Mouse (Mus musculus) inflammation-experienced regulatory T-cells (primary cell): ENCODE data around the gene Glud1. TPM values are rescaled to one million over a fixed set of nuclear protein-coding genes. Genes with fewer than 3 reads are reported as not detected.

ENCODE experiments used
- polyA plus RNA-seq, 2 experiments: library from polyadenylated mRNA; unstranded; fragments of 100-300 nt; shearing (Covaris generic); gene quantifications; one replicate each; pipeline ENCODE4 v1.2.1; 2017

Gene Glud1
- polyA plus RNA-seq, result 100 to 1,000 TPM; 122 to 130 TPM

DNA sequence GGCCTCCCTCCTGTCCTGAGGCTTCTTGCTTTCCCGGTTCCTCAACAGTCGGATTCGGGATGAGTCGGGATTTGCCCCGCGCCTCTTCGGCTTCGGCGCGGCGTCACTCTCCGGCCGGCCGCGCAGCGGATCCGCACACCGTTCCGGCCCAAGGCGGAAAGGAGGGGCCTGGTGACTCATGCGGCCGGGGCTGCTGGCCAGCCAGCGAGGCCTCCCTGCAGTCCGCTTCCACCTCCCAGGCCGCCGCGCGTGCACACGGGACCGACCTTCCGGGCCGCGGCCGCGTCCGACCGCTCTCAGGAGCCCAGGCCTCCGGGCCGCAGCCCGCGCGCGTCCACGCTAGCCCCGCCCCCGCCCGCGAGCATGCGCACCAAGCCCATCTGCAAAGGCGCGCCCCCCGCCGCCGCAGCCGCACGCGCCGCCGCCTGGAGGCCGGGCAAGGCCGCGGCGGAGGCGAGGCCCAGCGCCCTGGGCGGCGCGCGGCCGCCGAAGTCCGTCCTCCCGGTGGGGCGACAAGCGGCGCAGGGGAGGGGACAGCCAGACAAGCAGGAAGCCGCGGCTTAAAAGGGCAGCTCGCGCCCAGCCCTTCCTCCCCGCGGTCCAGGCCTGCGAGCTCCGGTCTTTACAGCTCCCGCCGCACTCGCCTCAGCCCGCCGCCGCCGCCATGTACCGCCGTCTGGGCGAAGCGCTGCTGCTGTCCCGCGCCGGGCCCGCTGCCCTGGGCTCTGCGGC, at the start of gene Glud1, which contains the start of gene Shld2:
Glud1 (plus strand) TSS at position 494 of the 732 bp plus-strand sequence.
Shld2 (minus strand) TSS at position 260 of the 732 bp plus-strand sequence.

DNA sequence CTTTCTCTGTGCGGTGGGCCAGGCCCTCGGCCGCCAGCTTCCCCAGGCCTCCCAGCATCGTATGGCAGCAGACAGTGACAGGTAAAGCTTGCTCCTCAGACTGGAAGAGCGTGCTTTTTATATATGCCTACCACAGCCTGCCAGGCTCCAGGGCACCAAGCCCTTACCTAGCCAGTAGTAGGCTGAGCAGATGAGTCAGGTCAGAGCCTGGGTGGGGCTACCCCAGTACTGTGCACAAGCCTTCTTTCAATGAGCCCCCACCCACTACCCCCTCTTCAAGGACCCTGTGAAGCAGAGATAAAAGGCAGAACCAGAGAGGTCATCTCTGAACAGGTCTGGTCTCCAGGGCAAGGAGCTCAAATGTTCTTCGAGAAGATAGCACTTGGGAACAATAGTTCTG, 44.8 kb downstream of the Glud1 start, which contains the start of gene Fam25c:
Fam25c (minus strand) TSS at position 133 of the 400 bp plus-strand sequence.

DNA sequence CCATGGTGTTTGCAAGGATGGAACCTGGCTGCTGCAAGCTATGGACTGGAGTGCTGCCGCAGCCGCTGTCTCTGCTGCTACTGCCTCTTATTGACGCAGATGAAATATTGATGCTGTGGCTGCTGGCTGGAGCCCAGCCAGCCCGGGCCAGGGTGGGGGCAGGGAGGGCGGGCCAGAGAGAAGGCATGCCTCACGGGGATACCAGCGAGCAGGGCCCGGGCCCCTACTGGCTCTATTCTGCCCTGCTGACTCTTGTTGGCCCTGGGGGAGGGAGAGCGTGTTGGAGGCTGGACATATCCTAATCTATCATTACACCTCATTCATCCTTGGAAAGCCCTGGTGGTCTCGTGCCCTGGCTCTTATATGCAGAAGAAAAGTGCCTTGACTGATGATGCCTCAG, 64.0 kb downstream of the Glud1 start, which contains the start of gene Sncg:
Sncg (minus strand) TSS at position 213 of the 400 bp plus-strand sequence.

DNA sequence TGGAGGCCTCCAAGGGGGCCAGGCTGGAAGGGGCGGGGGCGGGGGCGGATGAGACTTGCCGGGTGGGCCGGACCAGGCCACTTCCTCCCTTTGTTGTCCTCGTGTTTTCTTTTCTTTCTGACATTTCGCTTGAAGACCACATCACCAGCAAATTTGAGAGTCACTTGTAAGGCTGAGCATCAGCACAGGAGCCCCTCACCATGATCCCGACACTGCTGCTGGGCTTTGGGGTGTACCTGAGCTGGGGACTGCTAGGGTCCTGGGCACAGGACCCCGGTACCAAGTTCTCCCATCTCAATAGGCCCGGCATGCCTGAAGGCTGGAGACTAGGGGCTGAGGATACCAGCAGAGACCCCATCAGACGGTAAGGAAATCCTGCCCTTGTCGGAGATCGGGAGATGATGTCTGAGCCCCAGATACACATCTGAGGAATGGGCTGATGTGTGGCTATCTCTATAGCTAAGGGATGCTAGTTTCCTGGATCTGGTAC, 64.9 kb downstream of the Glud1 start, which contains the start of gene Mmrn2:
Mmrn2 (plus strand) TSS at position 51 of the 490 bp plus-strand sequence.

Other genes with a start within 250 kb of the Glud1 start
- under 1 TPM in 1 of 2 experiments, not detected in 1; 0.86 TPM for gene Anxa8, start 224.7 kb upstream of the Glud1 start, polyA plus RNA-seq
- under 1 TPM in 1 of 2 experiments, not detected in 1; 0.64 TPM for gene A630023A22Rik, start 208.0 kb upstream of the Glud1 start, polyA plus RNA-seq
- not detected for gene Npy4r, start 158.2 kb upstream of the Glud1 start, polyA plus RNA-seq
- gene Gprin2, start 109.1 kb upstream of the Glud1 start, polyA plus RNA-seq, result under 1 TPM; 0.16 to 0.65 TPM
- gene Syt15, start 91.1 kb upstream of the Glud1 start, polyA plus RNA-seq, result 1 to 10 TPM in 1 of 2 experiments, under 1 TPM in 1; 0.06 to 2.8 TPM
- gene Shld2, start 234 bp upstream of the Glud1 start, polyA plus RNA-seq, result 10 to 100 TPM; 18.5 to 19.2 TPM
- not detected for gene Fam25c, start 44.7 kb downstream of the Glud1 start, polyA plus RNA-seq
- gene Sncg, start 64.1 kb downstream of the Glud1 start, polyA plus RNA-seq, result 1 to 10 TPM in 1 of 2 experiments, under 1 TPM in 1; 0.19 to 2.9 TPM
- gene Mmrn2, start 64.7 kb downstream of the Glud1 start, polyA plus RNA-seq, result under 1 TPM; 0.20 to 0.81 TPM
- gene Bmpr1a, start 192.6 kb downstream of the Glud1 start, polyA plus RNA-seq, result 1 to 10 TPM; 1.7 to 8.0 TPM
- gene 9230112D13Rik, start 212.1 kb downstream of the Glud1 start, polyA plus RNA-seq, result 1 to 10 TPM in 1 of 2 experiments, not detected in 1; 1.4 TPM